Mouse (Mus musculus) frontal cortex, postnatal 25 days (tissue): Measurements from ENCODE around the gene Frmd4a.
"Not testable (repeated sequence)": the region's sequence is repeated elsewhere in the genome, so short reads cannot be mapped to it uniquely, and the experiment has no call there.

Experiments
- DNase-seq, 2 experiments: peaks; one replicate each; pipeline ENCODE4 v3.0.0; 2022; ENCODE audit warnings: low spot score in 2 of 2

The Frmd4a gene

DNA sequence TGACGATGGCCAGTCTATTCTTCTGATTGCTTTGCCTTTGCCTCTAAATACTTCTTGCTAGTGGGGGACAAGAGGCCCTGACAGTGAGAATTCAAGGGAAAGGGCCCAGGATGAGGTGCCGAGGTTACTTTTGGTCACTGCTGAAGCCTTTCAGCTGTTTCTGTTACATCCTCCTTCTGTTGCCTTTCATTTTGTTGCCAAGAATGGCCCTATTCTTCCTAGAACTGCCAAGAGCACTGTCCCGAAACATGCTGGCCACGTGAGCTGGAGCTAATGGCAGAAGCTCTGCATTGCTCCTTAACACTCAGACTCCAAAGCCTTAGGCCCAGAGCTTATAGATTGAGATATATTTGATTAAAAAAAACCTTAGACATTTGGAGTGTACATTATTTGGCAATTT lies 178.5 kb downstream of the Frmd4a start:
- DNase-seq: no peak

DNA sequence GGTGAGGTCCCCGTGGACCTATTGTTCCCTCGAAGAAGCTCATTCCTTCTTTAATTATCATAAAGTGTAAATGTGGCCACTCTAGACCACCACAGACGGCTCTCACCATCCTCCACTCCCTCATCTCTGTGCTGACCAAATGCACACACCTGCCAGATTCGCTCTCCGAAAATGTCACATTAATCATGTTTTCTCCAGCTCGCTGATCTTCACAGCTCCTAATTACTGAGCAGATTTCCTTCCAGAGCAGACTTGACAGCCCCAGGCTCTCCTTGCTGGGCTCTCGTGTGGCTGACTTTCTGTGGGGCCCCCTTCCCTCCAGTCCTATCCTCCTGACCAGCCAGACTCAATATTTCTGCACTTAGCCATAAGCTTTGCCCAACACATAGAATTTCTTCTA lies 191.7 kb downstream of the Frmd4a start:
- DNase-seq: no peak

DNA sequence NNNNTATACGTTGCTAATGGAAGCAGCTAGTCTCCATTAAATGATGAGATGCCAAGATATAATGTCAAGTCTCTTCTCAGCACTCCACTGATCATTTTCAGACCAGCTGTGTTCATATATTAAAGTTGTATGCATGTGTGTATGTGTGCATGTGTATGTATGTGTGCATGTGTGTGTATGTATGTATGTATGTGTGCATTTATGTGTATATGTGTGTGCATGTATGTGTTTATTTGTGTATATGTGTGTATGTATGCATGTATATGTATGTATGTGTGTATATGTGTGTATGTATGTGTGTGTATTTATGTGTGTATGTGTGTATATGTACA lies 204.9 kb downstream of the Frmd4a start:
- DNase-seq: no peak

DNA sequence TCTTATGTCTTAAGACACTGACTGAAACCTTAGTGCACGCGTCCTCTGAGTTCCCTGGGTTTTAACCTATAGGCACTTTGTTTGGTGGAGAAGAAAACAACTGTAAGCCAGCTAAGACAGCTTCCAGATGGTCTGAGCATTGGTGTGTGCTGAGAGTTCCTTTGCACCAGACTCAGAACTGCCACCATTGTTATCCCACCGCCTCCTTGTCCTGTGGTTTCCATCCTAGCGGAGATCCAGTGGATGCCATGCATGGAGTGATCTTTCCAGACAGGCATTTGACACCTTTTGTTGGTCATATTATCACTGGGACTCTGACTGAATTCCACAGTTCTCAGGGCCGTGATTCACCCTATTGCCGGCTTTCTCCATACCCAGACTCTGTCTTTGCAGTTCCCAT lies 205.8 kb downstream of the Frmd4a start:
- DNase-seq: no peak

DNA sequence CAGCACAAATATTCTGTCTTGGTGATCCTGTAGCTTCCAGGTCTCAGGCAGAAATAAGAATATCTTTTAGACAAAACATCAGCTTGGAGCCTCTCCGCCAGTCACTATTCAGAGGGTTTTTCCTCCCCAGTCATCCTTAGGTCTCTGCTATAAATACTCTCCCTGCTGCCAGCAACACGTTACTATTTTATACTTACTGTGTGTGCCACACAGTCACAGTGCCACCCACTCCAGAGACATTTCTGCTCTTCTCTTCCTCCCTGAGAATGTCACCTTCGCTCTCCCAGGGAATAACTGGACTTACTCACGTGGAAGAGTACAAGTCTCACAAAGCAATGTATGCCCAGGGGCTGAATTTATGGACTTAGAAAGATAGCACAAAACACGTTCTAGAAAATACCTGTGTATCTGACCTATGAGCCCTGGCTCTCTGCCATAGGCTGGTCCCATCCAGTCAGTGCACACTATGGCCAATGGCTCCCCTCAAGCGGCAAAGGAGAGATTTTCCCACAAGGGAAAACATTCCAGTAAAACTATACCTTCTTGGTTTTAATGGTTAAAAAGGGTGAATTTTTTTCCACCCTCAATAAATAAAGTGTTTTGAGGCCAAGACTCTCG lies 209.5 kb downstream of the Frmd4a start:
- no peak for DNase-seq

DNA sequence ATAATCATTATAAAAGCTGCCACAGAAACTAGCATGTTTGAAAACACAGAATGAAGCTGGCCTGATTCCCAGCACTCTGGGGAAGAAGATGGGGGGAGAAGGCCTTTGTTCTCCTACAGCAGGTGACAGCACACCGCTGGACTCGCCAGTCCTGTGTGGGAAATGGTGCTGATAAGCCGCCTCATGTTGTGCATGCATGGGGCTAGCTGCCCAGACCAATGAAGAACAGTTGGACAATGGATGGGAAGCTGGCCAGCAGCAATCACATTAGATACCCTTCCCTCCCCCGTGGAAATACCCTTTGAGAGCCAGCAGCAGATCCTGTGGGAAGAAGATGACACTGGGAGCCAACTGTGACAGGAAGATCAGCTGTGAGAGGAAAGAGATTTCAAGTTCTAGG lies 210.0 kb downstream of the Frmd4a start:
- DNase-seq: no peak

DNA sequence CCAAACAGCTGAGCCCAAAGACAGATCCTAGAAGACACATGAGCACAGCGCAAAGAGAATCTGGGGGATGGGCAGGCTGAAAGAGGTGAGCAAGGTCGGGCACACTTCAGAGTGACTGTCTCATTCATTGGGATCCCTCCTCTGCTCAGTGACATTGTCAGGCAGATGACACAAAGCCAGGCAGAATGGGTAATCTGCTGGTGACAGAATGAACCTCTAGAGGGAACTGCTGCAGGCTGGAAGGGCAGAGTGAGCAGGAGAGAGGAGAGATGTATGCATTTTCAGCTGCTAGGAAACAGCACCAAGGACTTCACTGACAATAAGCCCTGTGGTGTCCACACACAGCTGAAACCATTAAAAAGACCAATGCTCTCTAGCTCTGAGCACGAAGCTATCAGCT lies 211.0 kb downstream of the Frmd4a start:
- DNase-seq: no peak

DNA sequence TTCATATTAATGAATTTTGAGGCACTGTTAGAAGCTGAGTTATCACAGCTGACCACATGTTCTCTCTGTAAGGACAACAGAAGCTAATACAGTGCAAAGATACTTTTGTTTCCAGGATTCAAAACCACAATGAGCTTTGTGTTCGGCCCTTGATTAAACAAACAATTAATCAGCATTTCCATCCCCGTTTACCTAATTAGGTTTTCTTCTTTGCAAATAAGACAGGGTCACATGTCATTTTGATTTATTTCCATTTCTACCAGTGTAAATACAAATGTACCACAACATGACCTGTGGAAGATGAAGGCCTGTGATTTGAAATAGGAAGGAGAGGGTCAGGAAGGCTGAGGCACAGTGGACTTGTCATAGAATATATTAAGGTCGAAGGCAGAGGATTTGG lies 214.8 kb downstream of the Frmd4a start:
- no peak for DNase-seq

DNA sequence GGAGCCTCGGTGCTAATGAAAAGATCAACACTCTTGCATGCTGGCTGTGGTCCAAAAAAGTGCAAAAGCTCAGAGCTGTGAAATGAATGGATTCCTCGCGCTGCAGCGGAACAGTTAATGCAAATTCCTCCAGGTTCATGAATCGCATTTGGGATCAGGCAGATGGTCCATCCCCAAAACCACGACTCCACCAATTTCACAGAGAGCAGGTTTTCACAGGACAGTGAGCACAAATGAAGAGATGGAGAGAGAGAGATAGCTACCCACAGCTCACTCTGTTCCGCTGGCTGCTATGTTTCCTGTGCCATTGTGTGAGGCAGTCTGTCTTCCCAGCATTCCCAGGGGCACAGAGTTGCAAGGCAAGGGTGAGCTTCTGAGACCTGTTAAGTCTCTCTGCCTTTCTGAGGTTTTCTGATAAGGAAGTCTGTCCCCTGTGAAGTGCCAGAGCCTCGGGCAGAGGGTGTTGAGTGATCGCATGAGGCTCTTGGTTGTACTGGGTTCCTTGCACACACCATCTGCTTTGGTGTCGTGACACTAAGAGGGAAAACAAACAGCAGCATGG lies 215.3 kb downstream of the Frmd4a start:
- DNase-seq: no peak

DNA sequence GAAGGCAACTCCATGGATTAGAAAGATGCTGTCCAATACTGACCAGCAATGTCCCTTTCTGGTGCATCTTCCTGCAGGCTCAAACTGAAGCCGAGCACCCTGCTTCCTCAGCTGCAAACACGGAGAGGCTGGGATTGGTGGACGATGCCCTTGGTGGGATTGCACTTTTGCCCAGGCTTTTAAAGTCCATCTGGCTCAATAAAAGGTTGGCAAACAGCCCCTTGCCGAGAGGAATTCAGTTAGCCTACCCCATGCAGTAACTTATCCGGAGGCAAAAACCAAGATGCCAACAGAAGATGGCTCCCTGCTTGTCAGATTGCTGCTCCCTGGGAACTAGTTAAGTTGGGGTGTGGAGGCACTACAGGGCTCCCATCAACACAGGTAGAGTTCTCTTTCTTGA lies 220.2 kb downstream of the Frmd4a start:
- DNase-seq: no peak

DNA sequence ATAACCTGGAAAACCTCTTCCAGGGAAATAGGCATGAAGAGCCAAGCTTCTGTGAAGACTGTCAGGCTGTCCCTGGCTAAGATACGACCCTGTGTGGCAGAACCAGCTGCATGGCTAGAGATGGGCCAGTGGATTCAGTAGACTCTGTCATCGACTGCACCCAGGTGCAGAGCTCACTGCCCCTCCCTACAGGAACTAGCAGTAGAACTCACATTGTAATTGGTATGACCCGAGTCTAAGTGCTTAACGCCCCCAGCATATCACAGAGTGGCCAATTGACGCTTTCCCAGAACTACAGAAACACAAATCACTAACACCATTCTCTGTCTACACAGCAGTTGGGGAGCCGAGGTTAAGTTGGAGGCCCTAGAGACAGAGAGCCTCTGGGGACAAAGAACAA lies 232.2 kb downstream of the Frmd4a start:
- no peak for DNase-seq

DNA sequence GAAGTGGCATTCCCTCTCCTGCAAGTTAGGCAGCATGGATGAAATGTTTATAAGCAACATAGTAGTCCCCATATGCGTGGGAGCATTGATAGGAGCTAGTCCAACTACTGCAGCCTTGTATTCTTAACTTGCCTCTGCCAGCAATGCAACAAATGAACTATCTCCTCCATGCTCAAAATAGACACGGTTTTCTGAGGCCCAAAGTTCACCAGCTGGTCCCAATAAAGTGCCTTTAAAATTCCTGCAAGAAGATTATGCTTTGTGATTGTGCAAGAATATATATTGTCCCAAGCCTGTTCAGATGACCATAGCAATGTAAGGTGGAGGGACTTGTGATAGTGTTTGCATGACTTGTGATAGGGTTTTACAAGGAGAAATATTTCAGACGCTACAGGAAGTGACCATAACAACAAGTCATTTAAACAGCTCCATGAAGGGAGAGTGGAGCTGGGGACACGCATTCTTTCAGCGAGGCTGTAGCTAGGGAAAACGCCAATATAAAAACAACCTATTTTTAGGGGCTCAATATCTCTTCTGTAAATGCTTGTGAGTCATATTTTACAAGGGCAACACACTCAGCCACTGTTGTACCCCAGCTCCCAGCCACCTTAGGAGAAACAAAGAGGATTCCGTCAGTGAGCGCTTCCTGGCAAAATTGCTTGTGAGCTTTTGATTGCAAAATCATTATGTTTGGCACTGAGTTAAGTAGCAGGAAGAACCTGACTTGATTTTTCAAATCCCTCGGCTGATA lies 235.2 kb downstream of the Frmd4a start:
- no peak for DNase-seq

DNA sequence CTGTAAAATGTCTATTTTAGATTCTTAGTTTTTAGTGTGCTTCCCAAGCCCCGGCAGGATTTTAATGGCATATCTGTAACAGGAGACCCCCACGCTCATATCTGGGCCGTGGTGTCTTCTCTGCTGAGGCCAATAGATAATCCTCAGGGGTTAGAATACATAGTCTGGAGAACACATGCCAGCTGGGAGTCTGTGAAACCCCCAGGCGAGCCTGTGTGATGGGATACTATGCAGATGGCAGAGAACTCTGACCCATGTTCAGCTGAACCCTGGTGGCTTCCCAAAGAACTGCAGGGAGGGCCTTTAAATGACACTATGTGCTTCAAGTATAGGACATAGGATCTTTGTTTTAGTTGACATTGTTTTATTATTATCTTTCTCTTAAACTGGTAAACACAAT lies 235.8 kb downstream of the Frmd4a start:
- no peak for DNase-seq

DNA sequence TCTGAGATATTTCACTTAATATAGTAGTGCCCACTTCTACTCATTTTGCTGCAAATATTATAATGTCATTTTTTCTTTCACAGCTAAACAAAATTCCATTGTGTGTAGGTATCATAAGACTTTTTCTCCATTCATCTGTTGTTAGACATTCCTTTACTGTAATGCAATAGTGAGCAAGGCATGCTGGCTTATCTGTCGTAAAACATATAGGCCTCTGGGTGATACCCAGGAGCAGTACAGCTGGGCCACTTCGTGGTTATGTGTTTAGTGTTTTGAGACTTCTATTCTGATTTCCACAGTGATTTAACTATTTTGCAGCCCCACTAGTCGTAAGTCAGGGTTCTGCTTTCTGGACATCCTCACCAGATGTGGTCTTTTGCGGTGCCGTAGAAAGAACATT lies 236.6 kb downstream of the Frmd4a start:
- DNase-seq: no peak

DNA sequence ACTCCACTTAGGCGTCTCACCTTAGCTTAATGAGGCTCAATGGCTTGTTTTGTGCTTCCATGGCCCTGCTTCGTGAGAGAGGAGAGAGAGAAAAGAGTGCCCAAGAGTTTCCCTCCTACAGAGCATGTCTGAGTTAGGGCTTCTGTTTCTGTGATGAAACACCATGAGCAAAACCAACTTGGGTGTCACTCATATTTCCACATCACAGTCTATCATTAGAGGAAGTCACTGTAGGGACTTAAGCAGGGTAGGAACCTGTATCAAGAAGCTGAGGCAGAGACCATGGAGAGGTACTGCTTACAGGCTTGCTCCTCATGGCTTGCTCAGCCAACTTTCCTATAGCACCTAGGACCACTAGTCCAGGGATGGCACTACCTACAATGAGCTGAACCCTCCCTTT lies 238.7 kb downstream of the Frmd4a start:
- no peak for DNase-seq

DNA sequence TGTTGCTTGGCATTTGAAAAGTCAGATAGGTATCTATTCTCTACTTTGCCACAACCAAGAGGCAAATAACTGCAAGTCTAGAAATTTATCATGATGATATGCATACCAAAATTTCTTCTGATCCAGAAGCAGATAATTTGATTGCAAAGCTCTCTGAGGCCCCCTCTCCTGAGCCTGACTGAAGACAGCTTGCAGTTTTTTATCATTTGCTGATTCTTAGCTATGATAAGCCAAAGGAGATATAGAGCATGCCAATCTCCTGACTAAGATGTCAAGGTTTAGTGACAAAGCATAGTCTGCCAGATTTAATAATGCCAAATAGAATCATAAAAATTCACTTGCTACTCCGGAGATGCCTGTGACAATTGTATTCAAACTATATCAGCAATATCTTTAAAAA lies 240.1 kb downstream of the Frmd4a start:
- DNase-seq: no peak

DNA sequence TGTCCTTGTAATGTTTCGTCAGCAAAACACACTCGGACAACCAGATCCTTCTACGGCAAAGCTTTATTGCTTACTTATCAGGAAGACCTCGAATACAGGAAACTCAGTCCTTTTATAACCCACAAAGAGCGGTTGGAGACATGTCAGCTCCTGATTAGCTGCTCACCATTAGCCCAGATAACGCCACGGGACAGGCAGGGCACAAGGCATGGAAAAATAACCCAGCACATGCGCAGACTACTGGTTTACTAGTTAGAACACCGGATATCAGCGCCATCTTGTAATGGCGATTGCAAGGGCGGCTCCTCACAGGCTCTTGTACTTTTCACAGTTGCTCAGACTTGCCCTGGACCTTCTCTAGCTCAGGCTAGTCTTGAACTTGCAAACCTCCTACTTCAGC lies 241.3 kb downstream of the Frmd4a start:
- not testable (repeated sequence) for DNase-seq

DNA sequence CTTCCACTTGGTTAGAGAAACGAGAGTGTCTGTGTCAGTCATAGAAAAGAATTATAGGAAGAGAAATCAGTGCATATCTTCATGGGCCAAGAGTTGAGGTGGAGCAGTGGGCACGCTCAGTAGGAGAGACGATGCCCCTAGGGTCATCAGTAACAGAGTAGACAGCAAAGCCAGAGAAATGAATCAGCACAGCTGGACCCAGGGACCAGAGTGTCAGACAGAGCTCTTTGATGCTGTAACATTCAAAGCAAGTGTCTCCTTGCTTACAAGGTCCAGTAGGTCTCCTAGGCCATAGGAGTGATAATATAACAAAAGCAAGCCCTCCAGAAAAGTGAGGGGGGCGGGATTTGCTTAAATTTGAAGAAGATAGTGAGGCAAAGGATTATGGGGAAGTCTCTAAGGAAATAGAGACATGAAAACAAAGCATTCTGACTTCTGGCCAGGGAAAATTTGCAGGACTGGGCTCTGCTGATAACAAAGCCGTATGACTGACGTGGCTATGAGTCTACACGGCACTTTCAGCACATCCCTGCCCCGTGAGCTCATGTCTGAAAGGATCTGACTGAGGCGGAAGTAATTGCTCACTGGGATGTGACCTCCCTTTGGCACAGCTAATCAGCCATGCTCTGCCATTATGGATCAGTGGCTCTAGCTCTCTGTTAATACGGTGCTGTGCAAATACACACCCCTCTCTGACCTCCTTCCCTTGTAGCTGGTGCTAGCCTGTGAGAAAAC lies 243.0 kb downstream of the Frmd4a start:
- DNase-seq: no peak

DNA sequence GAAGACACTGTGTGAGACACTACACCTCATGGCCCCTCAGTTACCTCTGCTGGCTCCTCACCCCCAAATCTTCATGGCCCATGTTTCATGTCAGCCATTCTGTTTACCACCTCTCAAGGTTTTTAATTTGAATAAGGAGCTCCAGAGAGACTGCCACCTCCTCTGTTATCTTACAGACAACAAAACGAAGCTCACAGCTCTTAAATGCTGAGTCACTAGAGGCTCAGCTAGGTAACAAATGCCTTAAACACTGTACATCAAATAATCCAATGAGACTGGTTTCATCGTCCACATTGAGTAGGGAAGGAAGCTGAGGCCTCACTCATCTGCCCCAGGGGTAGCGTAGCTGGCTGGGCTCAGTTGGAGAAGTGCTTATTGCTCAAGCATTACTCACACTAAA lies 245.2 kb downstream of the Frmd4a start:
- no peak for DNase-seq

DNA sequence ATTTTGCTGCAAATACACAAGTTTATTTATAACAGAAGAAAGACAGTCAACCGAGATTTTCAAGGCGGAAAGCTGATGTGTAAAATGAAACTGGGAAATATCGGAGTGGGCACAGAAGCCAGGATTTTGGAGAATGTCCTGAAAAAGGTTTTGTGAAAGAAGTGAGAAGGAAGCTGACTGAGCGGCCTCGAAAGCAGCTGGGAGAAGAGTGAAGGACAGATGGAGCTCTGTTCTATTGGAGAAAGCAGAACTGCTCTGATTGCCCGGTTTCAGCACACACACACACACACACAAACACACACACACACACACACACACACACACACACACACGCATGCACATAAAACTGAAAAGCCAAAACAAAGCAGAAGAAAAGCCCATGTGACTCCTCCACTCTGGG lies 249.9 kb downstream of the Frmd4a start:
- DNase-seq: no peak

DNA sequence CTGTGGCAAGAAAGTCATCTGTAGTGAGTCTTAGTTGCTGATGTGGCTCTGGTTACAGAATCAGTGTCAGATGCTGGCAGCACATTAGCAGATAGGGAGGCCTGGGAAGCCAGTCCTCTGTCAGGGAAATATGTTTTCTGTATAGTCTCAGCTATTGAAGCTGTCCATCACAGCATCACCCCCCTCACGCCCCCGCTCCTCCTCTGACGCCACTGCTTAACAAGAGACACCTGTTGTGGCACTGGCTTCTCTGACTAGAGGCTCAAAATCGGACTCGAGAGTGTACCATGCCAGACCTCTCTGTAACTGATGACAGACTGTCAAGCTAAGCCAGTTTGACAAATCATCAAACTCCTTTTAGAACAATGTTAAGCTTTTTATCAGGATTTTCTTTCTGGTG lies 265.3 kb downstream of the Frmd4a start:
- no peak for DNase-seq

DNA sequence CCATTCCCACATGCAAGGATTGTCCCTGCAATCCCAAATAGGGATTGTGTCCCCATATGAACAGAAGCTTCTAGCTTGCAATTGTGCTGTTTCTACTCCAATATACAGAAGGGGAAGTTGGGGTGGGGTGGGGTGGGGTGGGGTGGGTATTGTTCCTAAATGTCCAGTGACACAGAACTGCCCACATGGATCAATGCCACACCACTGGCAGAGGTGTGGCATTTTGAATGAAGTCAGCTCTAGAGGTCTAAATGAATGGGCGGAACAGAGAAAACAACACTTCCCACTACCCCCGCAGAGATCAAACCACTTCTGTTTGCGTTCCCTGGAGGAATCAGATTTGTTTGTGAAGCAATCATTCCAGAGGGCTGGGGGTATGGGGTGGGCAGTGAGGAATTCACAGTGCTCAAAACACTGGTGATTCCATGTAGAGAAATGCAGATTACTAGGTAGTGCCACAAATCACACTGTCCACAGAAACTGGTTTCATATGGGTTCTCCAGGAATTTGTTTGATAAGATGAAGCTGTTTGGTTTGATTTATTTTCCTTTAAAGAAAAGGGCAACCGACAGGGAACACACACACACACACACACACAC lies 268.3 kb downstream of the Frmd4a start:
- no peak for DNase-seq
